Mouse (Mus musculus) spleen, adult 18-20 months (tissue): ENCODE measurements around the gene Zglp1.
"Not testable (repeated sequence)": the region's sequence is repeated elsewhere in the genome, so short reads cannot be mapped to it uniquely, and the experiment has no call there.

Source experiments
- DNase-seq, 2 experiments: peaks; one replicate each; pipeline ENCODE4 v3.0.0; 2022; ENCODE audit warnings: mixed read lengths in 2 of 2

Gene Zglp1

DNA sequence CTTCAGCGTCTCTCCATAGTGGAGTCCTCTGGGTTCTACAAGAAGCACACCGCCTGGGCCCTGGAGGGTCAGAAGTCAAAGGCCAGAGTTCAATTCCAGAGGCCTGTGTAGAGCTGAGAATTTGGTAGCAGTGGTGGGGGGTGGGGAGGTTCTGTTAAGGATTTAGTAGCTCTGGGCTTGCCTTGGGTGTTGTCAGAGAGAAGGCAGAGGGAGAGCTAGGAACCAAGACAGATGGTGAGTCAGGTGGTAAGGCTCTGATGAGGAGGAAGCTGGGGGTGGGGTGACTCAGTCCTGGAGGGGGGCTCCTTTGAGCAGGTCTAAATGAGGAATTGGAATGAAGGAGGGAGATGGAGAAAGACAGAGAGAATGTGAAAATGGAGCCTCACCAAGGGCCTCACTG, 4.0 kb downstream of the Zglp1 start:
- no peak for DNase-seq

GRCm38 (mm10) chr9:21051578-21051977, 15.3 kb downstream of the Zglp1 start:
- no peak for DNase-seq

DNA sequence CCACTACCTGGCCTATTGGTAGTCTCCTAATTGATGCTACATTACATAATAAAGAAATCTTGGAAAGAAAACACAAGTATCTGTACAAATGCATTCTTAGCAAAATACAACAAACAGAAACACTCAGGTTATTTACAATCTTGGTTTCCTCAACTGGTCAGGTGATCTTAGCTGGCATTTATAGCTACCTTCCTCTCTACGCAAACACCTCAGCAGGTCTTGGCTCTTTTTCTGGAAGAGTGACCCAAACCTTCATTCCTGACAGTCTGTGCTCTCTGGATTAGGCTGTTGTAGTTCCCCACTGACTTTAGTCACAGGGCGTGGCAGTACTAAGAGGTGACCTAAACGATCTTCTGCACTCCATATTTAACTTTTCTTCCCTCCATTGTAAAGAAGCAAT, 21.7 kb downstream of the Zglp1 start:
- DNase-seq = no peak

- not testable (repeated sequence) for DNase-seq
Observed at GRCm38 (mm10) chr9:21044785-21045184, 22.1 kb downstream of the Zglp1 start.

GRCm38 (mm10) chr9:21043563-21043962, 23.3 kb downstream of the Zglp1 start:
- no peak for DNase-seq

DNA sequence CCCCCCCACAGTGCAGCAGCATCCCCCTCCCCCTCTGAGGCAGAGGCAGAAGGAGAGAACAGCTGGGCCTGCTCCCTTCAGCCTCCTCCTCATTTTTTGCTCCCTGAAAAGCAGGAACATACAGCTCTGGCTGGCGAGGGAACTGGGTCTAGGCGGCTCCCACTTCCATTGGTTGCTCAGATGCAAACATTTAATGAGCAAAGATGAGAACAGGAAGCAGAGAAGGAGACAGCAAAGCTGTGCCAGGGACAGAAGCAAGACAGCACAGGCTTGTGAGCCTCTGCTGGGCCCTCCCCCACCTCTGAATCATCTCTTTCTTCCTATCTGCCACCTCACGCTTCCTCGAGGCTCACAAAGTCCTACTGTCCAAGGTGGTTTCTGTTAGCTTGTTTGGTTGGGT, 25.6 kb downstream of the Zglp1 start:
- no peak for DNase-seq

DNA sequence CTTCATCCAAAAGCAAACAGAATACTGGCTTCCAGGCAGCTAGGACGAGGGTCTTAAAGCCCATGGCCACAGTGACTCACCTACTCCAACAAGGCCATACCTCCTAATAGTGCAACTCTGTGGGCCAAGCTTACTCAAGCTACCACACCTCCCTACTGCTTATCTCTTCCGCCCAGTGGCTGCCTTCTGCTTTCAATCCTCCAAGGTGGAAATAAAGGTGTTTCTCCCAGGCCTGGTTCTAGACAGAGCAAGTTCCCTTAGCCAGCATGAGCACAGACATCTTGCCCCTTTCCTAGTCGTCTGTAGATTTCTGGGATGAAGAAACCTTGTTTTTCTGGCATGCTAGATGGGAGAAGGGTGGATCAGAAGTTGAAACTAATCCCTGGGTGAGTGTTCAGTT, 27.1 kb downstream of the Zglp1 start:
- no peak for DNase-seq

DNA sequence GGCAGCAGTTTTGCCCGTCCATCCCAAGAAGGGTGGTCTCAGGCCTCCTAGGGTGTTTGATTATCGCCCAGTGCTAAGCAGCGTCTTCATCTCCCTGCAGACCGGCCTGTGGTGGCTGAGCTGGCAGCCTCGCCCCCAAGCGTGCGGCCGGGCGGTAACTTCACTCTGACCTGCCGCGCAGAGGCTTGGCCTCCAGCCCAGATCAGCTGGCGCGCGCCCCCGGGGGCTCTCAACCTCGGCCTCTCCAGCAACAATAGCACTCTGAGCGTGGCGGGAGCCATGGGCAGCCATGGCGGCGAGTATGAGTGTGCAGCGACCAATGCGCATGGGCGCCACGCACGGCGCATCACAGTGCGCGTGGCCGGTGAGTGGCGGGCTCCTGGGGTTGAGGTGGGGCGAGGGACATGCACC, 29.4 kb downstream of the Zglp1 start:
- no peak for DNase-seq

DNA sequence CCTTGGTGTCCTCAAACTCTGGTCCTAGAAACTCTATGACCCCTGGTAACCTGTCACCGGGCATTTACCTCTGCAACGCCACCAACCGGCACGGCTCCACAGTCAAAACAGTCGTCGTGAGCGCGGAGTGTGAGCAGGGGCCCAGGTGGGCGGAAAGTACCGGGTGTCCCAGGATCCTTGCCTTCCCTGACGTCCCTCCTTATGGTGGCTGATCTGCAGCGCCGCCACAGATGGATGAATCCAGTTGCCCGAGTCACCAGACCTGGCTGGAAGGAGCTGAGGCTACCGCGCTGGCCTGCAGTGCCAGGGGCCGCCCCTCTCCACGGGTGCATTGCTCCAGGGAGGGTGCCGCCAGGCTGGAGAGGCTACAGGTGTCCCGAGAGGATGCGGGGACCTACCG, 30.2 kb downstream of the Zglp1 start:
- DNase-seq = no peak

GRCm38 (mm10) chr9:21036161-21036560, 30.7 kb downstream of the Zglp1 start:
- no peak for DNase-seq

DNA sequence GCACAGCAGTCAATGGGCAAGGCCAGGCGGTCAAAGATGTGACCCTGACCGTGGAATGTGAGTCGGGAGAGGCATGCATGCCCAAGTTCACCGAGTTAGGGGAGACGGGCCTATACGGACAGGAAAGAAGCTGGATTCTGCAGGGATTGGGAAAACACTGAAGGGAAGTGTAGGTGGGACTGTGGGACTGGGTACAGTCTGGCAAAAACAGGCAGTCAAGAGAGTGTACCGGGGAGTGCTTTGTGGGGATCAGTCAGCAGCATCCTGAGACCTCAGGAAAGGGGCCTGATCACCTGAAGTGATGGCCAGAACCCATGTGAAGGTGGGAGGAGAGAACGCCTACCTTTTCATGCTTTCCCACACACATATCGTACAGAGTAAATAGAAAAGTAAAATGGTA, 31.3 kb downstream of the Zglp1 start:
- no peak for DNase-seq

DNA sequence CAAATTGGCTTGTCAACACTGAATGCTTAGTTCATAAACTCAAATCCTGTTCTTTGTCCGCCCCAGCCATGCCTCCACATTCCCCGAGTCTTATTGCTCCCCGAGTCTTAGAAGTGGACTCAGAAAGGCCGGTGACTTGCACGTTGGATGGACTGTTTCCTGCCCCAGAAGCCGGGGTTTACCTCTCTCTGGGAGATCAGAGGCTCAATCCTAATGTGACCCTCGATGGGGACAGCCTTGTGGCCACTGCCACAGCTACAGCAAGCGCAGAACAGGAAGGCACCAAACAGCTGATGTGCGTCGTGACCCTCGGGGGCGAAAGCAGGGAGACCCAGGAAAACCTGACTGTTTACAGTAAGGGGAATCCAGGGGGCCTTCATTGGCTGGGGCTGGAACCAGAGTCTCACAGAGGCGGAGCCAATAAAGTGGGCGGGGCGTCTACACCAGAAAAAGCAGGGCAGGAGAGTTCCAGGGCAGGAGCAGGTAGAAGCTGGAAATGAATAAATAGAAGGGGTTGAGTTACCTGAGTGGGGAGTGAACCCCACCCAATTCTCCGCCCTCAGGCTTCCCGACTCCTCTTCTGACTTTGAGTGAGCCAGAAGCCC, 32.3 kb downstream of the Zglp1 start:
- no peak for DNase-seq

GRCm38 (mm10) chr9:21033136-21033535, 33.8 kb downstream of the Zglp1 start:
- peak; percentile 77 to 89 for DNase-seq

DNA sequence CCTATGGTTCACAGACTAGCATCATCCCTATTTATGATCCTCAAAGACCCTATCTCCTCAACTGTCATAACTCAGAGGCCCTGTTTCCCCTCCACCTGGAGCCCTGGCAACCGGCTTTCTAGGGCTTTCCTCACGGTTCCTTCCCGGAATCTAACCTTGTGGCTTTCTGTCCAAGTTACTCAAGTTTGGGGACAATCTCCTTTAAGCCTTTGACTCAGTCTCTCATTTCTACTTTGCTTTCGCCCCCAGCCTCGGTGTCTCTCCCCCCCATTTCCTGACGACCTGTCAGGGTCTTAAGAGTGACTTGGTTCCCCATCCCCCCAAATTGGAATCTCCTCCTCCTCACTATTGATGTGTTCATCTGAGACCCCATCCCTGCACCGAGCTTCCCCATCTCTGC, 34.4 kb downstream of the Zglp1 start:
- no peak for DNase-seq

DNA sequence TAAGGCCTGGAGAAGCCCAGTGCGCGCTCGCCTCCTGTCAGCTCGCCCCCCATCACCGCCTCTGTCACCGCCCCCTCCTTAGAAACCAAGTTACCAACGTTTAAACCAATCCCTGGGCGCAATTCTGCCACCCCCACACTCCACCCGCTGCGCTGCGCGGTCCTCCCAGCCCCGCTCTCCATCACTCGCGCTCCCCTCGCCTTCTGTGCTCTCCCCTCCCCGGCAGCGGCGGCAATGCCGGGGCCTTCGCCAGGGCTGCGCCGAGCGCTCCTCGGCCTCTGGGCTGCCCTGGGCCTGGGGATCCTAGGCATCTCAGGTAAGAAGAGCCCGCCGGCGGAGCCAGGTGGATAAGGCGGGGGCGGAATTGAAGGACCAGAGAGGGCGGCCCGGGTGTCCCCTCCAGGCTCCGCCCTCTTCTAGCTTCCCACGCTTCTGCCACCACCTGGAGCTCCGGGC, 35.0 kb downstream of the Zglp1 start, which contains the start of gene Icam5:
Gene Icam5 (plus strand): TSS at position 178 of the 456 bp plus-strand sequence.
- DNase-seq = peak; percentile 34 to 36

- DNase-seq = peak; percentile 55 to 68
Observed at GRCm38 (mm10) chr9:21031251-21031895, 35.5 kb downstream of the Zglp1 start.

DNA sequence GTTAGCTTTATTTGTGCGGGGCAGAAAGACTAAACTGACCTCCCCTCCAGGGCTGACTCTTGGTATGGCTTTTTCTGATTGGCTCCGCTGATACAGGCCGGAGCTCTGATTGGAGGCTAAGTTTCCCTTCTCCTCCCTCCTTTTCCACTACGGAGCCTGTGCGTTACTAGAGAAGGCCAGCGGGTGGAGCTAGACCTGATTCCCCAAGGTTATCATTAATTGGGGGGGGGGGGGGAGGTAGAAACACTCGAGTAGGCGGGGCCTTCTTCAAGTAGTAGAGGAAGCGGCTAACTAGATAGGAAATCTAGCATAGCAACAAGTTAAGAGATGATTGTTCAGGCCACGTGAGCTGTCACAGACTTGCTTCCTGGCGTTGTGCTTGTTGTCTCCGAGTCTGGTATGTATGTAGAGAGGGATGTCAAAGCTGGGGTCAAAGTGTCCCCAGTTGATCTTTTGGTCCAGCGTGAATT, 36.1 kb downstream of the Zglp1 start:
- DNase-seq = peak; percentile 86 to 87

DNA sequence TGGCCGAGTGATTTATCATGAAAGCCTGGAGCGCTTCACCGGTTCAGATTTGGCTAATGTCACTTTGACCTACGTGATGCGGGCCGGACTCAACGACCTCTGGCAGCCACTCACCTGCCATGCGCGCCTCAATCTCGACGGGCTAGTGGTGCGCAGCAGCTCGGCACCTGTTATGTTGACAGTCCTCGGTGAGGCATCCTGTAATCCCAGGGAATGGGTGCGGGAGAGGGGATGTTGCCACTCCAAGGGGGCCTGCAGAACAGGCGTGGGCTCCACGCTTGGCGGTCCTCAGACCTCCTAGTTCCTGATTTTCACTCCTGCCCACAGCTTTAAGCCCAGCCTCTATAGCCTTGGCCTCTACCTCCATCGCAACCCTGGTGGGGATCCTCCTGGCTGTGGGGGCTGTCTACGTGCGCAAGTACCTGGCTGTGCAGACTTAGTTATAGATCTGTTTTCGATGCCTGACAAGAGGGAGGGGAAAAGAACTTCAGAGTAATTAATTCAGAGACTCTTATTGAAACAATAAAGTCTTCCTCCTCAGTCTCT, 36.8 kb downstream of the Zglp1 start:
- DNase-seq = peak in 1 of 2 experiments; percentile 38

- DNase-seq = peak; percentile 64 to 83
Observed at GRCm38 (mm10) chr9:21029291-21030054, 37.4 kb downstream of the Zglp1 start, which contains the start of gene Icam4. Icam4 (plus strand) TSS chr9:21029373.

- DNase-seq = no peak
Observed at GRCm38 (mm10) chr9:21028560-21029110, 38.3 kb downstream of the Zglp1 start.

DNA sequence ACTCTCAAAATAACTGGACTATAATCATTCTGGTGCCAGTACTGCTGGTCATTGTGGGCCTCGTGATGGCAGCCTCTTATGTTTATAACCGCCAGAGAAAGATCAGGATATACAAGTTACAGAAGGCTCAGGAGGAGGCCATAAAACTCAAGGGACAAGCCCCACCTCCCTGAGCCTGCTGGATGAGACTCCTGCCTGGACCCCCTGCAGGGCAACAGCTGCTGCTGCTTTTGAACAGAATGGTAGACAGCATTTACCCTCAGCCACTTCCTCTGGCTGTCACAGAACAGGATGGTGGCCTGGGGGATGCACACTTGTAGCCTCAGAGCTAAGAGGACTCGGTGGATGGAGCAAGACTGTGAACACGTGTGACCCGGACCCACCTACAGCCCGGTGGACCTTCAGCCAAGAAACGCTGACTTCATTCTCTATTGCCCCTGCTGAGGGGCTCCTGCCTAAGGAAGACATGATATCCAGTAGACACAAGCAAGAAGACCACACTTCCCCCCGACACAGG, 39.1 kb downstream of the Zglp1 start:
- DNase-seq = no peak

DNA sequence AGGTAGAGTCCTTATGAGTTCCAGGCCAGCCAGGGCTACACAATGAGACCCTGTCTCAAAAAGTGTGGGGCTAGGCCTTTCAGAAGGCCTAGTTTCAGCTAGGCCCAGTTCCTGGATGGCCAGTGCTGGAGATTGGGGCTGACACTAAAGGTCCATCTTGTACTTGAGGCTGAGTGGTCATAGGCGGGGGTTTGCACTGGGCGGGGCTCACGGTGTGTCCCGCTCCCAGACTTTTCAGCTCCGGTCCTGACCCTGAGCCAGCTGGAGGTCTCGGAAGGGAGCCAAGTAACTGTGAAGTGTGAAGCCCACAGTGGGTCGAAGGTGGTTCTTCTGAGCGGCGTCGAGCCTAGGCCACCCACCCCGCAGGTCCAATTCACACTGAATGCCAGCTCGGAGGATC, 40.0 kb downstream of the Zglp1 start:
- no peak for DNase-seq
